Comparison of ENCODE assay signal across 19 mouse cellular contexts in genomic region chr10:17540404-17541375, GRCm38 (mm10).
DNase-seq lines count a peak whose midpoint lies in the region; ATAC-seq and TF ChIP-seq lines count a peak whose summit lies in the region.
"Had no signal": no experiment of that assay in that cellular context is flagged by ENCODE, and none has a peak within 500 bp of the region (broad histone marks: within the 10 kb centered on the region; RNA-seq: fewer than 3 reads in every experiment).

No protein-coding gene starts in this region.

- ATAC-seq in heart, embryonic 12.5 days (ENCODE audit: insufficient number of reproducible peaks, low FRiP score) = no peak
- ATAC-seq in kidney, postnatal 0 days (replicated peaks; ENCODE audit: low FRiP score, low read depth) = no peak
- ATAC-seq in megakaryocyte, adult 5-6 weeks (ENCODE audit: poor library complexity, severe bottlenecking) = peak; percentile 33
- no peak for ATAC-seq in midbrain, embryonic 11.5 days (ENCODE audit: low FRiP score)
- ATAC-seq in hindbrain, embryonic 16.5 days = no peak
- ATAC-seq: forebrain, embryonic 16.5 days; intestine, embryonic 16.5 days; Patski had no signal

- no peaks in the 10 kb centered on the region for H3K27me3 ChIP-seq in heart, embryonic 12.5 days (replicated peaks)
- H3K27me3 ChIP-seq in kidney, postnatal 0 days (ENCODE audit: insufficient read depth, low read length) = no peaks in the 10 kb centered on the region
- no peaks in the 10 kb centered on the region for H3K27me3 ChIP-seq in kidney, adult 2 months (replicated peaks; ENCODE audit: control insufficient read depth, insufficient read depth, low read length)
- H3K27me3 ChIP-seq in limb, embryonic 10.5 days (ENCODE audit: low read depth, poor library complexity, severe bottlenecking) = no peaks in the 10 kb centered on the region
- H3K27me3 ChIP-seq in midbrain, embryonic 11.5 days (ENCODE audit: control insufficient read depth, insufficient read depth, low read length) = no peaks in the 10 kb centered on the region
- H3K27me3 ChIP-seq in hindbrain, embryonic 16.5 days (replicated peaks; ENCODE audit: control insufficient read depth, insufficient read depth, low read length) = no peaks in the 10 kb centered on the region
- H3K27me3 ChIP-seq: embryonic facial prominence, embryonic 12.5 days; liver, embryonic 13.5 days; Patski; stomach, embryonic 15.5 days had no signal

- intact Hi-C loops in heart, postnatal 14 days (cut with DNase I) = loop anchor here (5.0 kb wide), 1 partner anchor 182 kb away; the partner anchor contains the start of gene Cited2

- no peak overlapping the region for H3K9ac ChIP-seq in heart, embryonic 12.5 days
- no peak overlapping the region for H3K9ac ChIP-seq in kidney, postnatal 0 days (ENCODE audit: low read depth, low read length)
- H3K9ac ChIP-seq in midbrain, embryonic 11.5 days (ENCODE audit: low read length) = no peak overlapping the region
- H3K9ac ChIP-seq in hindbrain, embryonic 16.5 days (ENCODE audit: low read depth, low read length) = no peak overlapping the region
- H3K9ac ChIP-seq: embryonic facial prominence, embryonic 12.5 days; hindbrain, embryonic 14.5 days; liver, embryonic 13.5 days; stomach, embryonic 15.5 days had no signal

- no peak overlapping the region for H3K4me2 ChIP-seq in heart, embryonic 12.5 days
- H3K4me2 ChIP-seq in kidney, postnatal 0 days (ENCODE audit: low read length) = no peak overlapping the region
- H3K4me2 ChIP-seq in midbrain, embryonic 11.5 days = no peak overlapping the region
- H3K4me2 ChIP-seq in hindbrain, embryonic 16.5 days (ENCODE audit: low read length) = no peak overlapping the region
- H3K4me2 ChIP-seq: embryonic facial prominence, embryonic 12.5 days; hindbrain, embryonic 14.5 days; liver, embryonic 13.5 days; stomach, embryonic 15.5 days had no signal

- H3K4me1 ChIP-seq in heart, embryonic 12.5 days (replicated peaks) = peaks cover 18% of the 10 kb centered on the region
- no peaks in the 10 kb centered on the region for H3K4me1 ChIP-seq in kidney, postnatal 0 days (replicated peaks; ENCODE audit: insufficient read depth, low read length)
- H3K4me1 ChIP-seq in kidney, adult 2 months (ENCODE audit: control insufficient read depth, insufficient read depth, low read length) = no peaks in the 10 kb centered on the region
- peaks cover 5% of the 10 kb centered on the region for H3K4me1 ChIP-seq in limb, embryonic 10.5 days
- no peaks in the 10 kb centered on the region for H3K4me1 ChIP-seq in midbrain, embryonic 11.5 days (ENCODE audit: control insufficient read depth, insufficient read depth, low read length)
- no peaks in the 10 kb centered on the region for H3K4me1 ChIP-seq in hindbrain, embryonic 16.5 days (ENCODE audit: control insufficient read depth, insufficient read depth, low read depth, low read length)
- H3K4me1 ChIP-seq: liver, embryonic 13.5 days; stomach, embryonic 15.5 days had no signal

- no peak for TF ChIP-seq CTCF in kidney, postnatal 0 days (IDR thresholded peaks at IDR 0.05; ENCODE audit: low read depth)
- no peak for TF ChIP-seq CTCF in kidney, adult 2 months (conservative IDR thresholded peaks at IDR 0.05; ENCODE audit: insufficient read depth, insufficient read length, low read depth, low read length)

- no peaks in the 10 kb centered on the region for H3K36me3 ChIP-seq in heart, embryonic 12.5 days
- no peaks in the 10 kb centered on the region for H3K36me3 ChIP-seq in kidney, postnatal 0 days (ENCODE audit: insufficient read depth, low read length)
- H3K36me3 ChIP-seq in kidney, adult 2 months (ENCODE audit: control insufficient read depth, insufficient read depth, low read length) = no peaks in the 10 kb centered on the region
- no peaks in the 10 kb centered on the region for H3K36me3 ChIP-seq in limb, embryonic 10.5 days
- H3K36me3 ChIP-seq in midbrain, embryonic 11.5 days (ENCODE audit: control insufficient read depth, insufficient read depth, low read length) = no peaks in the 10 kb centered on the region
- H3K36me3 ChIP-seq in hindbrain, embryonic 16.5 days (ENCODE audit: control insufficient read depth, insufficient read depth, low read length) = no peaks in the 10 kb centered on the region
- H3K36me3 ChIP-seq: embryonic facial prominence, embryonic 12.5 days; liver, embryonic 13.5 days; stomach, embryonic 15.5 days had no signal

- no peak for DNase-seq in heart, postnatal 14 days
- no peak for DNase-seq in kidney, postnatal 0 days (ENCODE audit: low spot score)
- no peak for DNase-seq in kidney, adult 2 months
- DNase-seq in limb, embryonic 10.5 days (ENCODE audit: low spot score) = no peak
- no peak for DNase-seq in midbrain, embryonic 11.5 days (ENCODE audit: low spot score, missing footprints)
- DNase-seq: adrenal gland, postnatal 36 days; B cell, adult 2 months; cerebellum, adult 8-10 months; liver, embryonic 13.5 days; right cerebral cortex, postnatal 14 days had no signal

- H3K9me3 ChIP-seq in heart, embryonic 12.5 days (replicated peaks) = peaks cover under 1% of the 10 kb centered on the region; the same call in 1 of the 2 replicates
- H3K9me3 ChIP-seq in kidney, postnatal 0 days (replicated peaks; ENCODE audit: low read length) = no peaks in the 10 kb centered on the region
- no peaks in the 10 kb centered on the region for H3K9me3 ChIP-seq in limb, embryonic 10.5 days (replicated peaks)
- H3K9me3 ChIP-seq in midbrain, embryonic 11.5 days (ENCODE audit: control insufficient read depth, low read length) = no peaks in the 10 kb centered on the region
- no peaks in the 10 kb centered on the region for H3K9me3 ChIP-seq in hindbrain, embryonic 16.5 days (ENCODE audit: control insufficient read depth, low read length)
- H3K9me3 ChIP-seq: embryonic facial prominence, embryonic 12.5 days; liver, embryonic 13.5 days; stomach, embryonic 15.5 days had no signal

- TF ChIP-seq POLR2A in kidney, adult 2 months (IDR thresholded peaks at IDR 0.05; ENCODE audit: low read depth, low read length) = no peak

- WGBS in heart, embryonic 12.5 days = 51% methylated on average over 6 of the region's 6 CpGs
- WGBS in kidney, postnatal 0 days = 47% methylated on average over 6 of the region's 6 CpGs
- 58% methylated on average over 6 of the region's 6 CpGs for WGBS in kidney, adult 2 months
- WGBS in limb, embryonic 10.5 days = 68% methylated on average over 6 of the region's 6 CpGs
- WGBS in midbrain, embryonic 11.5 days = 81% methylated on average over 6 of the region's 6 CpGs
- 82% methylated on average over 6 of the region's 6 CpGs for WGBS in hindbrain, embryonic 16.5 days

- peak overlapping the region; percentile 59 for H3K27ac ChIP-seq in heart, embryonic 12.5 days (ENCODE audit: poor library complexity, severe bottlenecking)
- 0 out of 2 replicates have a peak overlapping the region, but pooled peaks have one; percentile 26 for H3K27ac ChIP-seq in kidney, postnatal 0 days
- H3K27ac ChIP-seq in kidney, adult 2 months (ENCODE audit: insufficient read depth, low read depth, low read length) = no peak overlapping the region
- peak overlapping the region; percentile 70 for H3K27ac ChIP-seq in limb, embryonic 10.5 days
- no peak overlapping the region for H3K27ac ChIP-seq in midbrain, embryonic 11.5 days (ENCODE audit: low read depth, low read length)
- H3K27ac ChIP-seq in hindbrain, embryonic 16.5 days (ENCODE audit: low read depth, low read length) = no peak overlapping the region
- H3K27ac ChIP-seq: embryonic facial prominence, embryonic 12.5 days; hindbrain, embryonic 14.5 days; liver, embryonic 13.5 days; stomach, embryonic 15.5 days had no signal

- H3K4me3 ChIP-seq in heart, embryonic 12.5 days = no peak overlapping the region
- H3K4me3 ChIP-seq in kidney, postnatal 0 days (replicated peaks; ENCODE audit: low read depth, low read length) = no peak overlapping the region
- H3K4me3 ChIP-seq in kidney, adult 2 months (ENCODE audit: insufficient read depth, low read depth, low read length) = no peak overlapping the region
- H3K4me3 ChIP-seq in limb, embryonic 10.5 days = no peak overlapping the region
- no peak overlapping the region for H3K4me3 ChIP-seq in midbrain, embryonic 11.5 days (ENCODE audit: low read depth, low read length)
- H3K4me3 ChIP-seq in hindbrain, embryonic 16.5 days (ENCODE audit: low read length) = no peak overlapping the region
- H3K4me3 ChIP-seq: embryonic facial prominence, embryonic 12.5 days; liver, embryonic 13.5 days; stomach, embryonic 15.5 days had no signal

Comparison
In these comparisons a context has a peak if more than half of its experiments do, and no peak if none do; other contexts are left out.
1. H3K27ac ChIP-seq: peak in heart, embryonic 12.5 days (single experiment), kidney, postnatal 0 days (single experiment) and limb, embryonic 10.5 days (single experiment); none in kidney, adult 2 months (single experiment), midbrain, embryonic 11.5 days (single experiment) and hindbrain, embryonic 16.5 days (single experiment).